Mouse (Mus musculus): ENCODE results near the gene Stard5.

DNA sequence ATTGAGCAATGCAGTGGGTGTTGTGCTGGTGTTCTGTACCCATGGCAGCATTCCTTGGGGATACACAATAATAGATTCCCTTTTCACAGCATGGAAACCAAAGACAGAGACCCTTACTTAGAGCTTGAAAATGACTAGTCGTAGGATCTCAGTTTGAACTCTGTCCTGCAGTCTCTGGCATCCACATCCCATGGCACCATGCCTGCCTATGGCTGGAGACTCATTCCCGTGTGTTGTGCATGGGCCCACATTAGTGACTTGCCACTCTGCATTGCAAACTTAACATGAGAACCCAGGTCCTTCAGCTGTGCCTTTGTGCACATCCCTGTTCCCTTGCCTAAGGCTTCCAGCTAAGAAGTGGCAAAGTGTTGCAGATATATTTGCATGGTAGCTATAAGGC is 13.0 kb downstream of the Stard5 start:
- TF ChIP-seq CTCF (IDR thresholded peaks at IDR 0.05; ENCODE audit: low read depth, low read length) (no peak), POLR2A (IDR thresholded peaks at IDR 0.05; ENCODE audit: borderline replicate concordance, low read depth, low read length) (no peak)
